In genomic region chr14:118635493-118636183, GRCm38 (mm10) we compare ENCODE assay signal across 8 mouse cellular contexts.
DNase-seq lines count a peak whose midpoint lies in the region; ATAC-seq and TF ChIP-seq lines count a peak whose summit lies in the region.

No protein-coding gene starts in this region.

- H3K36me3 ChIP-seq in neural tube, embryonic 12.5 days = no peaks in the 10 kb centered on the region
- H3K36me3 ChIP-seq in heart, embryonic 14.5 days (ENCODE audit: control insufficient read depth, insufficient read depth, low read length) = no peaks in the 10 kb centered on the region
- no peaks in the 10 kb centered on the region for H3K36me3 ChIP-seq in kidney, embryonic 15.5 days
- no peaks in the 10 kb centered on the region for H3K36me3 ChIP-seq in lung, embryonic 14.5 days (ENCODE audit: insufficient read depth)

- no peak for TF ChIP-seq CTCF in lung, embryonic 14.5 days (IDR thresholded peaks at IDR 0.05; ENCODE audit: low read depth)

- H3K4me3 ChIP-seq in neural tube, embryonic 12.5 days = no peak overlapping the region
- H3K4me3 ChIP-seq in heart, embryonic 14.5 days (ENCODE audit: control insufficient read depth in 1 of 2, insufficient read depth in 1 of 2, low read depth in 1 of 2, low read length in 2 of 2) = no peak overlapping the region
- H3K4me3 ChIP-seq in kidney, embryonic 15.5 days (replicated peaks) = no peak overlapping the region
- H3K4me3 ChIP-seq in lung, embryonic 14.5 days (ENCODE audit: low read depth, low read length) = no peak overlapping the region

- H3K9me3 ChIP-seq in neural tube, embryonic 12.5 days = no peaks in the 10 kb centered on the region
- no peaks in the 10 kb centered on the region for H3K9me3 ChIP-seq in heart, embryonic 14.5 days (ENCODE audit: control insufficient read depth, low read length)
- no peaks in the 10 kb centered on the region for H3K9me3 ChIP-seq in kidney, embryonic 15.5 days (replicated peaks)
- H3K9me3 ChIP-seq in lung, embryonic 14.5 days (ENCODE audit: low read depth, low read length) = no peaks in the 10 kb centered on the region

- DNase-seq in neural tube, embryonic 10.5 days (ENCODE audit: extremely low spot score, low spot score) = no peak
- DNase-seq in cerebellum, postnatal 25 days = peak; percentile 66 to 70
- DNase-seq in lung, embryonic 14.5 days = peak; percentile 77
- DNase-seq in right cerebral cortex, postnatal 14 days = peak; percentile 47
- no peak for DNase-seq in yolk sac, embryonic 10.5 days (ENCODE audit: low spot score)

- H3K27ac ChIP-seq in neural tube, embryonic 12.5 days = no peak overlapping the region
- peak overlapping the region in 1 of 2 experiments; percentile 28; a peak in 1 of 4 replicates for H3K27ac ChIP-seq in heart, embryonic 14.5 days (replicated peaks in 1 of 2; ENCODE audit: control insufficient read depth in 1 of 2, insufficient read depth in 1 of 2, low read depth in 2 of 2, low read length in 2 of 2)
- peak overlapping the region; percentile 61 for H3K27ac ChIP-seq in kidney, embryonic 15.5 days
- no peak overlapping the region for H3K27ac ChIP-seq in lung, embryonic 14.5 days (ENCODE audit: low read depth)

- ATAC-seq in neural tube, embryonic 12.5 days (ENCODE audit: low FRiP score, low read depth) = peak; percentile 64; the same call in 1 of the 2 replicates
- ATAC-seq in heart, embryonic 14.5 days (ENCODE audit: insufficient number of reproducible peaks, insufficient read depth, low FRiP score, low read depth) = peak; percentile 79
- ATAC-seq in kidney, embryonic 15.5 days (replicated peaks; ENCODE audit: low FRiP score) = peak; percentile 84
- ATAC-seq in lung, embryonic 14.5 days (ENCODE audit: insufficient read depth) = peak; percentile 85; the same call in 1 of the 2 replicates

- 72% methylated on average over 15 of the region's 15 CpGs for WGBS in neural tube, embryonic 12.5 days
- 43% methylated on average over 15 of the region's 15 CpGs for WGBS in heart, embryonic 14.5 days
- WGBS in kidney, embryonic 15.5 days = 34% methylated on average over 15 of the region's 15 CpGs
- 38% methylated on average over 15 of the region's 15 CpGs for WGBS in lung, embryonic 14.5 days

- peaks cover 7% of the 10 kb centered on the region; the same call in 1 of the 2 replicates for H3K4me1 ChIP-seq in neural tube, embryonic 12.5 days
- peaks cover 4 to 11% of the 10 kb centered on the region in 2 experiments; a peak in 3 of 4 replicates for H3K4me1 ChIP-seq in heart, embryonic 14.5 days (ENCODE audit: control insufficient read depth in 2 of 2, insufficient read depth in 2 of 2, low read length in 2 of 2)
- peaks cover 21% of the 10 kb centered on the region for H3K4me1 ChIP-seq in kidney, embryonic 15.5 days
- 0 out of 2 replicates have a peak, but pooled peaks cover 6% of the 10 kb centered on the region for H3K4me1 ChIP-seq in lung, embryonic 14.5 days (ENCODE audit: insufficient read depth)

- no peaks in the 10 kb centered on the region for H3K27me3 ChIP-seq in neural tube, embryonic 12.5 days (replicated peaks)
- H3K27me3 ChIP-seq in heart, embryonic 14.5 days (ENCODE audit: control insufficient read depth, insufficient read depth, low read length) = no peaks in the 10 kb centered on the region
- no peaks in the 10 kb centered on the region for H3K27me3 ChIP-seq in kidney, embryonic 15.5 days
- no peaks in the 10 kb centered on the region for H3K27me3 ChIP-seq in lung, embryonic 14.5 days (ENCODE audit: insufficient read depth, low read length)

- H3K9ac ChIP-seq in neural tube, embryonic 12.5 days = no peak overlapping the region
- no peak overlapping the region for H3K9ac ChIP-seq in heart, embryonic 14.5 days (ENCODE audit: low read length)
- no peak overlapping the region for H3K9ac ChIP-seq in kidney, embryonic 15.5 days
- no peak overlapping the region for H3K9ac ChIP-seq in lung, embryonic 14.5 days

- no peak overlapping the region for H3K4me2 ChIP-seq in neural tube, embryonic 12.5 days (replicated peaks)
- H3K4me2 ChIP-seq in heart, embryonic 14.5 days (ENCODE audit: low read length) = peak overlapping the region; percentile 24
- H3K4me2 ChIP-seq in kidney, embryonic 15.5 days = 0 out of 2 replicates have a peak overlapping the region, but pooled peaks have one; percentile 0
- H3K4me2 ChIP-seq in lung, embryonic 14.5 days = no peak overlapping the region

Comparison
In these comparisons a context has a peak if more than half of its experiments do, and no peak if none do; other contexts are left out.
1. H3K4me2 ChIP-seq: peak in heart, embryonic 14.5 days (single experiment) and kidney, embryonic 15.5 days (single experiment); none in neural tube, embryonic 12.5 days (single experiment) and lung, embryonic 14.5 days (single experiment).
2. DNase-seq: peak in cerebellum, postnatal 25 days (2 of 2), lung, embryonic 14.5 days (single experiment) and right cerebral cortex, postnatal 14 days (single experiment); none in neural tube, embryonic 10.5 days (single experiment) and yolk sac, embryonic 10.5 days (single experiment).
3. Peak in every context shown above with its lines, with median percentiles within 50 percentile points of each other: ATAC-seq.